Mouse (Mus musculus): ENCODE data around the gene Ppard. TPM values are rescaled to one million over a fixed set of nuclear protein-coding genes. Genes with fewer than 3 reads are reported as not detected.

Gene Ppard
- polyA plus RNA-seq, 1 experiment from 2014 or later: 0.66 TPM

- Histone ChIP-seq H3K27me3 (ENCODE audit: insufficient read depth, low read length) (no peaks in the 10 kb centered on the region), H3K4me2 (ENCODE audit: low read depth, low read length) (no peak overlapping the region), H3K27ac (ENCODE audit: low read depth) (no peak overlapping the region), H3K4me1 (ENCODE audit: insufficient read depth) (peaks cover 23% of the 10 kb centered on the region), H3K9ac (replicated peaks) (no peak overlapping the region), H3K9me3 (ENCODE audit: low read length) (no peaks in the 10 kb centered on the region), H3K4me3 (ENCODE audit: low read depth, low read length) (no peak overlapping the region), H3K36me3 (replicated peaks; ENCODE audit: insufficient read depth, low read length) (no peaks in the 10 kb centered on the region; the same call in 1 of the 2 replicates)
- WGBS (ENCODE audit: insufficient replicate concordance): 48% methylated on average over 4 of the region's 5 CpGs
- ATAC-seq: no peak
- no peak for TF ChIP-seq CTCF (IDR thresholded peaks at IDR 0.05; ENCODE audit: low read depth)
- TF ChIP-seq EP300 (IDR thresholded peaks at IDR 0.05; ENCODE audit: low read depth): no peak
- no peak for DNase-seq
Observed at GRCm38 (mm10) chr17:28255651-28256050, 23.2 kb downstream of the Ppard start.

GRCm38 (mm10) chr17:28256651-28257328 is 24.3 kb downstream of the Ppard start:
- TF ChIP-seq EP300 (IDR thresholded peaks at IDR 0.05; ENCODE audit: low read depth) (no peak), CTCF (IDR thresholded peaks at IDR 0.05; ENCODE audit: low read depth) (no peak)
- Histone ChIP-seq H3K9ac (replicated peaks) (no peak overlapping the region), H3K36me3 (replicated peaks; ENCODE audit: insufficient read depth, low read length) (no peaks in the 10 kb centered on the region; the same call in 1 of the 2 replicates), H3K9me3 (ENCODE audit: low read length) (no peaks in the 10 kb centered on the region), H3K27me3 (ENCODE audit: insufficient read depth, low read length) (no peaks in the 10 kb centered on the region), H3K27ac (ENCODE audit: low read depth) (peak overlapping the region; percentile 60), H3K4me3 (ENCODE audit: low read depth, low read length) (no peak overlapping the region), H3K4me1 (ENCODE audit: insufficient read depth) (peaks cover 29% of the 10 kb centered on the region), H3K4me2 (ENCODE audit: low read depth, low read length) (peak overlapping the region; percentile 10; the same call in 1 of the 2 replicates)
- 21% methylated on average over 13 of the region's 13 CpGs for WGBS (ENCODE audit: insufficient replicate concordance)
- ATAC-seq (peak; percentile 35; the same call in 1 of the 2 replicates), DNase-seq (peak; percentile 67)

- Histone ChIP-seq H3K4me3 (ENCODE audit: low read depth, low read length) (no peak overlapping the region), H3K36me3 (replicated peaks; ENCODE audit: insufficient read depth, low read length) (no peaks in the 10 kb centered on the region; the same call in 1 of the 2 replicates)
- TF ChIP-seq CTCF (IDR thresholded peaks at IDR 0.05; ENCODE audit: low read depth) (no peak), EP300 (IDR thresholded peaks at IDR 0.05; ENCODE audit: low read depth) (no peak)
Observed at GRCm38 (mm10) chr17:28258325-28258724, 25.8 kb downstream of the Ppard start.

GRCm38 (mm10) chr17:28259890-28260542 is 27.5 kb downstream of the Ppard start:
- DNase-seq (peak; percentile 61), ATAC-seq (peak; percentile 63)
- H3K4me3 ChIP-seq (ENCODE audit: low read depth, low read length): no peak overlapping the region

More at GRCm38 (mm10) chr17:28258325-28258724, 25.8 kb downstream of the Ppard start:
- Histone ChIP-seq H3K27ac (ENCODE audit: low read depth) (no peak overlapping the region), H3K9me3 (ENCODE audit: low read length) (no peaks in the 10 kb centered on the region), H3K27me3 (ENCODE audit: insufficient read depth, low read length) (no peaks in the 10 kb centered on the region), H3K4me2 (ENCODE audit: low read depth, low read length) (no peak overlapping the region), H3K9ac (replicated peaks) (no peak overlapping the region), H3K4me1 (ENCODE audit: insufficient read depth) (peaks cover 29% of the 10 kb centered on the region)
- DNase-seq: no peak
- WGBS (ENCODE audit: insufficient replicate concordance): 79% methylated on average over 9 of the region's 9 CpGs
- no peak for ATAC-seq

GRCm38 (mm10) chr17:28260543-28260909 is 28.0 kb downstream of the Ppard start:
- Histone ChIP-seq H3K4me2 (ENCODE audit: low read depth, low read length) (no peak overlapping the region), H3K9ac (replicated peaks) (no peak overlapping the region), H3K36me3 (replicated peaks; ENCODE audit: insufficient read depth, low read length) (no peaks in the 10 kb centered on the region; the same call in 1 of the 2 replicates), H3K27me3 (ENCODE audit: insufficient read depth, low read length) (no peaks in the 10 kb centered on the region), H3K9me3 (ENCODE audit: low read length) (no peaks in the 10 kb centered on the region), H3K27ac (ENCODE audit: low read depth) (no peak overlapping the region), H3K4me1 (ENCODE audit: insufficient read depth) (peaks cover 26% of the 10 kb centered on the region), H3K4me3 (ENCODE audit: low read depth, low read length) (no peak overlapping the region)
- ATAC-seq: no peak
- WGBS (ENCODE audit: insufficient replicate concordance): 85% methylated on average over 9 of the region's 9 CpGs
- TF ChIP-seq CTCF (IDR thresholded peaks at IDR 0.05; ENCODE audit: low read depth) (no peak), EP300 (IDR thresholded peaks at IDR 0.05; ENCODE audit: low read depth) (no peak)
- DNase-seq: no peak

More at GRCm38 (mm10) chr17:28259890-28260542, 27.5 kb downstream of the Ppard start:
- H3K9me3 ChIP-seq (ENCODE audit: low read length): no peaks in the 10 kb centered on the region
- H3K27ac ChIP-seq (ENCODE audit: low read depth): no peak overlapping the region
- TF ChIP-seq EP300 (IDR thresholded peaks at IDR 0.05; ENCODE audit: low read depth): no peak
- peak; percentile 78 for TF ChIP-seq CTCF (IDR thresholded peaks at IDR 0.05; ENCODE audit: low read depth)
- H3K4me1 ChIP-seq (ENCODE audit: insufficient read depth): peaks cover 29% of the 10 kb centered on the region
- H3K36me3 ChIP-seq (replicated peaks; ENCODE audit: insufficient read depth, low read length): no peaks in the 10 kb centered on the region; the same call in 1 of the 2 replicates
- no peak overlapping the region for H3K4me2 ChIP-seq (ENCODE audit: low read depth, low read length)
- H3K9ac ChIP-seq (replicated peaks): no peak overlapping the region
- H3K27me3 ChIP-seq (ENCODE audit: insufficient read depth, low read length): no peaks in the 10 kb centered on the region
- 77% methylated on average over 16 of the region's 16 CpGs for WGBS (ENCODE audit: insufficient replicate concordance)

- H3K36me3 ChIP-seq (replicated peaks; ENCODE audit: insufficient read depth, low read length): no peaks in the 10 kb centered on the region; the same call in 1 of the 2 replicates
- H3K9me3 ChIP-seq (ENCODE audit: low read length): no peaks in the 10 kb centered on the region
- no peaks in the 10 kb centered on the region for H3K27me3 ChIP-seq (ENCODE audit: insufficient read depth, low read length)
- WGBS (ENCODE audit: insufficient replicate concordance): 55% methylated on average over 11 of the region's 11 CpGs
- no peak overlapping the region for H3K9ac ChIP-seq (replicated peaks)
- TF ChIP-seq EP300 (IDR thresholded peaks at IDR 0.05; ENCODE audit: low read depth): no peak
- TF ChIP-seq CTCF (IDR thresholded peaks at IDR 0.05; ENCODE audit: low read depth): no peak
- ATAC-seq (peak; percentile 35; the same call in 1 of the 2 replicates), DNase-seq (no peak)
- H3K4me2 ChIP-seq (ENCODE audit: low read depth, low read length): no peak overlapping the region
- H3K27ac ChIP-seq (ENCODE audit: low read depth): no peak overlapping the region
- H3K4me3 ChIP-seq (ENCODE audit: low read depth, low read length): no peak overlapping the region
- H3K4me1 ChIP-seq (ENCODE audit: insufficient read depth): peaks cover 14% of the 10 kb centered on the region
Observed at GRCm38 (mm10) chr17:28261795-28262194, 29.3 kb downstream of the Ppard start.
